Mouse (Mus musculus) brain, embryonic 14.5 days (tissue): ENCODE results near the gene Aff3. TPM values are rescaled to one million over a fixed set of nuclear protein-coding genes. Genes with fewer than 3 reads are reported as not detected.

ENCODE experiments used
- DNase-seq: peaks from one replicate; pipeline ENCODE4 v3.0.0-alpha.2; 2011; ENCODE audit warnings: low read depth
- CTCF ChIP-seq: fragments of 200-500 bp; IDR thresholded peaks from 2 replicates; pipeline ENCODE4 v1.5.1; 2012; ENCODE audit warnings: inconsistent platforms, mild to moderate bottlenecking, moderate library complexity, borderline replicate concordance; ENCODE audit not compliant: insufficient read depth, insufficient read length; ENCODE audit errors: extremely low read depth
- POLR2A ChIP-seq: fragments of 200-500 bp; IDR thresholded peaks from 2 replicates; pipeline ENCODE4 v1.6.1; 2012; ENCODE audit warnings: mild to moderate bottlenecking, inconsistent platforms, borderline replicate concordance; ENCODE audit not compliant: poor library complexity, insufficient read depth, insufficient read length, severe bottlenecking; ENCODE audit errors: extremely low read depth
- polyA plus RNA-seq: library from polyadenylated mRNA; depleted of rRNA; stranded (reverse); fragments of >200 nt; gene quantifications from 2 replicates; pipeline ENCODE4 v1.2.3, GENCODE M21; 2012

The Aff3 gene
- polyA plus RNA-seq, 1 experiment = 52.5 TPM

DNA sequence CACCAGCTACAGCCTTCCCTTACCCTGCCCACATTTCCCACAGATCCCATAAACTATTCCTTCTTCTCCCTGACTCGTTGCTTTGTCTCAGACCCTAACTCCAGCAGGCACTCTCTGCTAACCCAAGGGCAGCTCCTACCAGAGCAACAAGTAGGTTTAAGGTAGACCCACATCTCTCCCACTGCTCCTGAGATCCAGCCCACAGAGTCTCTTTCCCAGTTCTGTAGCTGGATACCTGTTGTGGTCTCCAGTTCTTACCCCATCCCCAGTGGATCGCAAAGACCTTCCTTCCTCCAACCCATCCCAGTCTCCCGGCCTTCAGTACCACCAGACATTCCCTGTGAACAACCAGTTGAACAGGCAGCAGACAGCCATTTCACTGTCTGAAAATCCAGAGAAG, 7.0 kb upstream of the Aff3 start:
- no peak for TF ChIP-seq CTCF
- no peak for TF ChIP-seq POLR2A
- DNase-seq = no peak

DNA sequence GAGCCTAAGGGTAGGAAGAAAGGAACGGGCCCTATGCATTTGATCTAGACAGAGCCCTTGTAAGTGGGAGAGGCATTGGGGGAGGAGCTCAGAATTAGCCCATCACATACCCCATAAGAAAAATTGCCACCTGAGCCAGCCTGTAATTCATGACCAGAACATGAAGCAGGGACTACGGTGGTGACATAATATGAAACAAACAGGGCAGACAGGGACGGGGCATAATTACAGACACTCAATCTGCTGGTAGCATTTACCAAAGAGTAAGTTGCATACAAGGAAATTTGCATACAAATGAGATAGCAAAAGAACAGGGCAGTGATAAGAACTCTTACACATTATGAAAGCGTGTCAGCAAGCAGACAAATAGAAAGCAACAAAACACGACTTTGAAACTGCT, 6.3 kb upstream of the Aff3 start:
- DNase-seq = peak; percentile 24
- TF ChIP-seq POLR2A (no peak), CTCF (no peak)

DNA sequence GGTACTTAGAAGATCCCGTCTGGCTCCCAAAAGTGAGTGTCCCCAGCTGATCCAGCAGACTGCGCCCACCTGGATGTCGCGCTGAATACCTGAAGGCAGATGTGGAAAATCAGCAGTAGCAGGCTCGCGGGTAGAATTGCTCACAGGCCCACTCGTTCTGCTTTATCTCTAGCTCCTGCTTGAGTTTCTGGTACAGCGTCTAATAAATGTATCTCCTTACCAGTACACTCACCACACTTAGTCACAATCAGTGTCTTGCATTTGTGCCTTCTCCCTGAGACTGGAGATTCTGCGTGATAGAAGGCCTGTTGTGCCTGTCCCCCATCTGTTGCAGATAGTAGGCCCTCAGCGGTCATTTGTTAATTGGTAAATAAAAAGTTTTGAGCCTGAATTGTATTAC, 3.6 kb upstream of the Aff3 start:
- DNase-seq = no peak
- no peak for TF ChIP-seq POLR2A
- no peak for TF ChIP-seq CTCF

DNA sequence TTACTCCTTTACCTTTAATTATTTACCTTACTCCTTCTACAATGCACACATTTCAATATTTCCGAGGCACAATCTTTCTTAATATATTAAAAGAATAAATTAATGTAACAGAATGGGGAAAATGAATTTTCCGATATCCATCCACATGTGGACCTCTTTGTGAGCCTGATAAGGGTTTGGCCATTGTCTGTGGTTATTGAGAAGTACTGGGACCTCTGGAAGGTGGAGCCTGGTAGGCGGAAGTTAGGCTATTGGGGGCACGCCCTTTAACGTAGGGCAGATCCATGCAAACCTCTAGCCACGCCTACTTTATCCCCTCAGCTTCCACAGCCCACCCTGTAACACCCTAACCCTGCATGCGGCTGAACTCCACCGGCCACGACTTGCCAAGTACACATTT, 3.1 kb upstream of the Aff3 start:
- no peak for DNase-seq
- TF ChIP-seq POLR2A = no peak
- TF ChIP-seq CTCF = no peak

DNA sequence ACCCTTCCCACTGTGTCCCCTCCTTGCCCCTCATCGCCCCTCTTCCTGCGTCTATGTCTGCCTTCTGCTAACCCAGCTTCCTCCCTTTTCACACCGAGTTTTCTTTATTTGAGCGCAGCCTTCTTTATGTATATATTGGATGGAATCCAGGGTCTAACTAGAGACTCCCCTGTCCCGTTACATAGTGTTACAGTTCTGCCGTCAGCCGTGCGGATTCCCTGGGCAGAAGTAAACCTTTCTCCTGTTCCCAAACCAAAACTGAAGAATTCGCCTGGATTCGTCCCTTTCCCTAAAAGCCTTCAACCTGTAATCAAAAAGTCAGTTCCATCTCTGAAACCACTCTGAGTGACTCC, 2.0 kb upstream of the Aff3 start:
- no peak for DNase-seq

DNA sequence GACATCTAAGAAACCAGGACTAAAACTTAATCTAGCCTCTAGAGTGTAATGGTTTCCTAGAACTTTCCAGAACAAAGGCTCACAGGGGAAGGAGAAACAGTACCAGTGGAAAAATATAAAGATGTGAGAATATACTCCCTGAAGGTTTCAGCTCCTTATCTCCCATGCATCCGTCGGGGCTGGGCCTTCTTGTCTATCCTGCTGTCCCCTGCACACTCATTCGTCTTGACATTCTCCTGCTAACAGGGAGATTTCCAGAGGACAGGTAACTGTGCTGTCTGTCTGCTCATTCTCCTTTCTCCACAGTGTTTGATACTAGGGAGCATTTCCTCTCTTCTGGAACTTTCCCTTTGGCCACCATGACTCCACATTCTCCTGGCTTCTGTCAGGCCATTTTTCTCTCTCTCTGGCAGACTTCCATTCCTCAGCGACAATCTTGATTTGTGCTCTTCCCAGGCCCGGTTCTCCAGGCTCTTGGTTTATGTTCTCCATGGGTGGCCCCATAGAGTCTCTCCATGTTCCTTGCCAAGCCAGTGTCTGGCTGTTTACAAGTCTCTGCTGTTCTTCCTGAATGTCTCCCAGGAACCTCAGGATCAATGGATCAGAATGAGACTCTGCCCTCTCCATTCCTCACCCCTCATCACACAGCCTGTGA, 1.5 kb upstream of the Aff3 start:
- DNase-seq = peak; percentile 6
- TF ChIP-seq CTCF = no peak
- TF ChIP-seq POLR2A = no peak

More for the DNA sequence above, 2.0 kb upstream of the Aff3 start:
- TF ChIP-seq CTCF (no peak), POLR2A (no peak)

DNA sequence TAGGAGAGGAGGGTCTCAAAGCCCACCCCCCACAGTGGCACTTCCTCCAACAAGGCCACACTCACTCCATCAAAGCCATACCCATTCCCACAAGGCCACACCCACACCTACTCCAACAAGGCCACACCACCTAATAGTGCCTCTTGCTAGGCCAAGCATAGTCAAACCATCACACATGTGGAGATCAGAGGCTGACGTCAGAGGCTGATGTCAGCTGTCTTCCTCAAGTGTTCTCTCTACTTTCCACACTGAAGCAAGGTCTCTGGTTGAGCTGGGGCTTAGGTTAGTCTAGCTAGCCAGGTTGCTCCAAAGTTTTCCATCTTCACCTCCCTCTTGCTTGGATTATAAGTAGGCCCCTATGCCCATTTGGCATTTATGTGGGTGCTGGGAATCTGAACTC, 856 bp upstream of the Aff3 start:
- TF ChIP-seq CTCF (no peak), POLR2A (no peak)
- no peak for DNase-seq

DNA sequence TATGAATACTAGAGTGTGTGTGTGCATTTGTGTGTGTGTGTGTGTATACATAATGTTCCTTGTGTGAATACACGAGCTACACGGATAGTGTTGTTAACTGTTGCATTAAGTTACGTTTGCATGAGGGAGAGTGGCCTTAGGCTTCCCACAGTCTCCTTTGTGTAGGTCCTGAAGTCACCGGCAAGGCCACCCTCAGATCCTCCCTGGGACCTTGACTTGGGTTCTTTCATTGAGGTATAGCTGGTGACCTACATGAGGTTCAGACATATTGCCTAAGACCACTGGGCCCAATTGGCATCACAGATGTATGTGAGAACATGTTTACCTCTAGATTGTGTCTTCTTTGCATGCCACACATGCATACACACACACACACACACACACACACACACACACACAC, 494 bp downstream of the Aff3 start:
- no peak for TF ChIP-seq POLR2A
- TF ChIP-seq CTCF = no peak
- DNase-seq = no peak

DNA sequence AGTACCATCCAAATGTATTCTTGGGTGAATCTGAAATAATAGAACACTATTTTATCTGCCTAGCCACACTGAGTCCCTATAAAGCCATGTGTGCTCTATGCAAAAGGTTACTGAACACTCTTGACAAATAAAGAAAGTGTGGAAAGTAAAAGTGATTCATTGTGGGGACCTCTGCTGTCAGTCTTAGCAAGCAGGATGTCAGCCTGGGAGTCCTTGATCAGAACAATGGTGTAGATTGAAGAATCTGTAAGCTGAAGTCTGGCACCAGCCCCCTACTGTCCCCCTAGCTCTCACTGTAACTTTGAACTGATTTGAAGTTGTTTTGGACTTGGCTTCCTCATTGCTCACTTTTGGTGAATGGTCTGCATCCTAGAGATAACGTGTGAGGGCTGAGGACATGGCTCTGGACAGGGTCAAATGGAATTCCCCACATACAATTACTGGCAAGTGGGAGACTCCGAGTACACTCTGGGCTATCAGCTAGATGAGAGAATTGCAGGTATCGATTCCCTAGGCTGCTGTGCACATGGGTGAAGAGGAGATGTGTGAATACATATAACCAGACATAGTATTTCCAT, 2.0 kb downstream of the Aff3 start:
- DNase-seq = no peak
- TF ChIP-seq CTCF (no peak), POLR2A (no peak)

DNA sequence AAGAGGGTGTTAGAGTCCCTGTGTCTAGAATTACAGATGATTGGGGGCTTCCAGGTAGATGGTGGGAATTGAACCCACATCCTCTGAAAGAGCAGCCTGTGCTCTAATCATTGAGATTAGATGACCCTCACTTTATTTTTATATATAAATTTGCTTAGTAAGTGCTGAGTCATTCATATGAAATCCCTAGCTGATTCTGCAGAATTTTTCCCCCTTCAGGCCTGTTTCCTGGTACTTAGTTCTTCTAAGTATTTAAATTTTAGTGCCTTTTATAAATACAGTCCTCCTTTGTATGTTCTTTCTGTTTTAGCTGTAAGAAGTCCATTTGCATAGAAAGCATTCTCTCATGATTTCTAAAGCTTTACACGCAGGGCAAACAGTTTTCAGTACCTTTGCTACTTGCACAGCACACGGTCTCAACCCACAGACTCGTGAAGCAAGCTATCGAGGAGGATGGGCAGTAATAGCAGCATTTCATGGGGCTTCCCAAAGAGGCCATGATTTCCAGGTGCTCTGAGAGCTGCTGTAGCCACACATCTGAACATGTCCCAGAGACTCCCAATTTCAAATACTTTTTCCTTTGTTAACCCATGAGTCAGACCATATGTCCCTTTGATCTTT, 5.7 kb downstream of the Aff3 start:
- no peak for DNase-seq
- no peak for TF ChIP-seq POLR2A
- no peak for TF ChIP-seq CTCF

DNA sequence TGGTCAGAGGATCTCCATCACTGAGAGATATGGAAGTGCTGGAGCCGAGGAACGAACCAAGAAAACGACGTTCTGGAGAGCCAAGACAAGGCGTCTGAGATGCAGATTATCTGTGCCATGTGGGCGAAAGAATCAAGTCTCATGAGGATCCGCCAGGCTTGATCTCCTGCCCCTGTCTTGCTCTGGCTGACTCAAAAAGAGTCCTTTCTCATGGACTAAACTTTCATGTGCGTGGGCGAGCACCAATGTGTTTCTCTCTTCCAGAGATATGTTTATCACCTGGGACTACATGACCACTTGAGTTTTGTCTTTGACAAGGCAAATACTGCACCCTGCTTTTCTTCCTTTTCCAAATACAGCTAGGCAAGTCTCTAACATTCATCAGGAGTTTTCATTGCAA, 6.4 kb downstream of the Aff3 start:
- TF ChIP-seq POLR2A (no peak), CTCF (no peak)
- no peak for DNase-seq

DNA sequence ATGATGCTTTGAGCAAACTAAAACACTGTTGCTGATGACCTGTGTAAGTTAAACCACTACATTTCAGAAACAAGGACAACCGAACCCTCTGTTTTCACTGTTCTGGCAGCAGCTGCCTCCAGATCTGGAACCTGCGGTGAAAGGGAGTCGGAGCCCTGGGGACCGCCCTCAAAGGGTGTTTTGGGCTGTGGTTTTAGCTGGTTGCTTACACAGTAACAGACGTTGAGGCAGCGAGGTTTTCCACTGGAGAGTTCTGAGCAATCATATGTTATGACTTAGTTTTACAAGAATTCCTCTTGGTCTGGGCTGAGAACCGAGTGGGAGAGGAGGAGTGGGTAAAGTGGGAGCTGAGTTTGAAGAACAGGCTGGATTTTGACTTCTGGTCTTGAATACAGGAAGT, 7.1 kb downstream of the Aff3 start:
- TF ChIP-seq CTCF = no peak
- TF ChIP-seq POLR2A = no peak
- DNase-seq = no peak

DNA sequence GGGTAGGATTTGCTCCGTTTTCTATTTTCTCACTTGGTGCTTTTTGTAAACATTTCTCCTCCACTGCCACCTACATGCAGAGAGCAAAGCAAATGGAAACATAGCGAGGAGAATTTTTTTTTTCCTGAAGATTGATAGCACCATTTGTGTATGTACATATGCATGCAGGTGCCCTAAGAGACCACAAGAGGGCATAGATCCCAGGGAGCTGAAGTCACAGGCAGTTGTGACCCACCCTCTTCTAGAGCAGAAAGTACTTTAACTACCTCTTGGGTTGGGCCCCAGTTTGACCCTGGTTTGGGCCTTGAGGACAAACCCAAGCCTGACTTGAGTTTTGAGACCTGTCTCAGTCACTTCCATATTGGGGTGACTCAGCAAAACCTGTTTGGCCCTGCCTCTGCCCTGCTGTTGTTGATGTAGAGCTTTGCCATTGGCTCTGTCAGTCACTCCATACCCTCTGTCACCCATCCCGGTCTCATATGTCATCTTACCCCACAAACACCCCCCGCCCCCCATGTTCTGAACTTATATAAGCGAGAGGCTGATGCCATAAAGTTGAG, 9.7 kb downstream of the Aff3 start:
- TF ChIP-seq CTCF (peak; percentile 18; the same call in 1 of the 2 replicates), POLR2A (no peak)
- DNase-seq = no peak
